Mouse (Mus musculus) G1E (cell line): Measurements from ENCODE around the gene 4930407I10Rik.

Source experiments
- CTCF ChIP-seq: IDR thresholded peaks from 2 replicates; pipeline ENCODE4 v1.5.1; 2012; ENCODE audit warnings: low read depth, low read length, inconsistent platforms, mixed read lengths
- GATA1 ChIP-seq: IDR thresholded peaks from 2 replicates; pipeline ENCODE4 v1.6.1; 2012; ENCODE audit warnings: borderline replicate concordance, low read length, inconsistent platforms, mixed read lengths
- TAL1 ChIP-seq: conservative IDR thresholded peaks from 2 replicates; pipeline ENCODE4 v1.6.1; 2012; ENCODE audit warnings: low read depth, low read length, inconsistent platforms, mixed read lengths

- TF ChIP-seq CTCF (no peak), GATA1 (no peak), TAL1 (no peak)
Measured at GRCm38 (mm10) chr15:82086131-82086530, 27.2 kb downstream of the 4930407I10Rik start.
